Mouse (Mus musculus) right cerebral cortex, postnatal 10 days (tissue): ENCODE measurements around the gene Zc3h12a.

Source experiments
- DNase-seq, 2 experiments: peaks; one replicate each; pipeline ENCODE4 v3.0.0; 2021; ENCODE audit warnings: low spot score in 2 of 2

The Zc3h12a gene

GRCm38 (mm10) chr4:125144627-125145026 is 17.0 kb upstream of the Zc3h12a start:
- DNase-seq = peak; percentile 39 to 44

- no peak for DNase-seq
Measured at GRCm38 (mm10) chr4:125144211-125144610, 16.6 kb upstream of the Zc3h12a start.

GRCm38 (mm10) chr4:125138321-125138720 is 10.7 kb upstream of the Zc3h12a start:
- no peak for DNase-seq

- no peak for DNase-seq
Measured at GRCm38 (mm10) chr4:125136303-125136888, 8.8 kb upstream of the Zc3h12a start.

- no peak for DNase-seq
Measured at GRCm38 (mm10) chr4:125135076-125135855, 7.6 kb upstream of the Zc3h12a start.

- DNase-seq = no peak
Measured at GRCm38 (mm10) chr4:125134631-125135030, 7.0 kb upstream of the Zc3h12a start.

GRCm38 (mm10) chr4:125134192-125134591 is 6.6 kb upstream of the Zc3h12a start:
- no peak for DNase-seq

- peak; percentile 64 to 82 for DNase-seq
Measured at GRCm38 (mm10) chr4:125132394-125132793, 4.8 kb upstream of the Zc3h12a start.

GRCm38 (mm10) chr4:125131493-125131892 is 3.9 kb upstream of the Zc3h12a start:
- DNase-seq = no peak

GRCm38 (mm10) chr4:125126761-125127160 is 879 bp downstream of the Zc3h12a start:
- DNase-seq = no peak

GRCm38 (mm10) chr4:125126186-125126585 is 1.5 kb downstream of the Zc3h12a start:
- DNase-seq = no peak

GRCm38 (mm10) chr4:125125361-125125921 is 2.2 kb downstream of the Zc3h12a start:
- DNase-seq = no peak

- DNase-seq = no peak
Measured at GRCm38 (mm10) chr4:125124424-125125209, 3.0 kb downstream of the Zc3h12a start.

- no peak for DNase-seq
Measured at GRCm38 (mm10) chr4:125123279-125123671, 4.4 kb downstream of the Zc3h12a start.

- DNase-seq = no peak
Measured at GRCm38 (mm10) chr4:125122431-125123278, 5.0 kb downstream of the Zc3h12a start.

- no peak for DNase-seq
Measured at GRCm38 (mm10) chr4:125119721-125120120, 7.9 kb downstream of the Zc3h12a start.

GRCm38 (mm10) chr4:125119070-125119469 is 8.6 kb downstream of the Zc3h12a start:
- no peak for DNase-seq

- peak in 1 of 2 experiments; percentile 35 for DNase-seq
Measured at GRCm38 (mm10) chr4:125117902-125118320, 9.7 kb downstream of the Zc3h12a start.

- peak in 1 of 2 experiments; percentile 47 for DNase-seq
Measured at GRCm38 (mm10) chr4:125116929-125117328, 10.7 kb downstream of the Zc3h12a start.

- peak; percentile 81 to 90 for DNase-seq
Measured at GRCm38 (mm10) chr4:125116090-125116861, 11.4 kb downstream of the Zc3h12a start.
